Mouse (Mus musculus): Measurements from ENCODE around the gene Usp19. TPM values are rescaled to one million over a fixed set of nuclear protein-coding genes. Genes with fewer than 3 reads are reported as not detected.

Gene Usp19
- polyA plus RNA-seq, 1 experiment from 2014 or later, result 55.9 TPM

DNA sequence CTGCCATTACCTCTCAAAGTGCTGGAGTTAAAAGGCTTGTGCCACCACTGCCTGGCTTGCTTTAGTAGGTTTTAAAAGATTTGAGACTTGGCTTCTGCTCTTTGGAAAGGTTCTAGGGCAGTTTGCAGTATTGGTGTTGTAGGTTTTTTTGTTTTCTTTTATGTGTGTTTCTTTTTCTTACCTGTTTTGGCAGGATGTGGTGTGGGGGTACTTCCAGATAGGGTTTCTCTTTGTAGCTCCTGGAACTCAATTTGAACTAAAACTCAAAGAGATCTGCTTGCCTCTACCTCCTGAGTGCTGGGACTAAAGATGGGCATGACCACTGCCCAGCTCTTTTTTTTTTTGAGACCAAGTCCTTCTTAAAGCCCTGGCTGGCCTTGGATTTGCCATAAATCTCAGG lies 50.4 kb downstream of the Usp19 start:
- Histone ChIP-seq H3K4me2 (no peak overlapping the region), H3K4me1 (no peaks in the 10 kb centered on the region), H3K36me3 (peaks cover 98% of the 10 kb centered on the region), H3K27me3 (replicated peaks) (no peaks in the 10 kb centered on the region), H3K27ac (replicated peaks) (no peak overlapping the region), H3K4me3 (no peak overlapping the region), H3K9me3 (no peaks in the 10 kb centered on the region), H3K9ac (no peak overlapping the region)
- no peak for ATAC-seq (ENCODE audit: extremely low read depth, insufficient number of reproducible peaks, low FRiP score, low TSS enrichment)

DNA sequence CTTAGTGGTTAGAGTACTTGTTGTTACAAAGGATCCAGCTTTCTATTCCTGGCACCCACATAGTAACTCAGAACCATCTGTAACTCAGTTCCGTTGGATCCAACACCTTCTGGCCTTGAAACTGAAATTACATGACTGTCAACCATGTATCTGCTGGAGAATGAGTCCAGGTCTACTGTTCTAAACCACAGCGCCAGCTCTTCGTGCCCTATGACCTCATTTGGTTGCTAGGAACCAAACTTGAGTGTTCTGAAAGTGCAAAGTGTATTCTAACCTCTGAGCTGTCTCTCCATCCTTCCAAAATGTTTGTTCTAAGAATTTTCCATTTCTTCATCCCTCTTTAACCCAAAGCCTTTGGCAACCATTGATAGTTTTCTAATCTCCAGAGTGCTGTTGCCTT lies 55.6 kb downstream of the Usp19 start:
- WGBS, result 91% methylated on average over 3 of the region's 3 CpGs

DNA sequence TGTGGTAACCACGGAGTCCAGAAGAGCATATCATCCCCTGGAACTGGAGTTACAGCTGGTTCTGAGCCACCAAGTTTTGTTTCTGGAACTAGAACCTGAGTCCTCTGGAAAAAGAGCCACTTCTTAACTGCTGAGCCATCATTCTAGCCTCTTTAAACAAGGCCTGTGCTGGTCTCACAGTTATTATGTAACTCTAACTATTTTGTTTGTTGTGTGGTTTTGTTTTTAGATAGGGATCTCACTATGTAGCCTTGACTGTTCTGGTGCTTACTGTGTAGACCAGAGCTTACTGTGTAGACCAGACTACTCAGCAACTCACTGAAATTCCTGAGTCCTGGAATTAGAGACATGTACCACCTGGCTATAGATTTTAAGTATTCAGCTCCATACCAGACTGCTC lies 56.5 kb downstream of the Usp19 start:
- no peak overlapping the region for H3K27ac ChIP-seq (replicated peaks)
- no peaks in the 10 kb centered on the region for H3K9me3 ChIP-seq
- 88% methylated on average over 1 of the region's 1 CpGs for WGBS
- no peak overlapping the region for H3K9ac ChIP-seq
- H3K4me3 ChIP-seq, result no peak overlapping the region
- no peaks in the 10 kb centered on the region for H3K4me1 ChIP-seq
- H3K27me3 ChIP-seq (replicated peaks), result no peaks in the 10 kb centered on the region
- ATAC-seq (ENCODE audit: extremely low read depth, insufficient number of reproducible peaks, low FRiP score, low TSS enrichment), result no peak
- peaks cover 94% of the 10 kb centered on the region for H3K36me3 ChIP-seq
- H3K4me2 ChIP-seq, result no peak overlapping the region

More for the DNA sequence above, 55.6 kb downstream of the Usp19 start:
- Histone ChIP-seq H3K9ac (no peak overlapping the region), H3K4me1 (no peaks in the 10 kb centered on the region), H3K4me2 (no peak overlapping the region), H3K27me3 (replicated peaks) (no peaks in the 10 kb centered on the region), H3K27ac (replicated peaks) (no peak overlapping the region), H3K4me3 (no peak overlapping the region), H3K9me3 (no peaks in the 10 kb centered on the region), H3K36me3 (peaks cover 96% of the 10 kb centered on the region)
- ATAC-seq (ENCODE audit: extremely low read depth, insufficient number of reproducible peaks, low FRiP score, low TSS enrichment), result no peak

Other genes starting within 250 kb of the Usp19 start
- 136 and 138 TPM in 2 replicates for gene Dag1, start 226.6 kb upstream of the Usp19 start, polyA plus RNA-seq (2015; fragmentation: Nextera tagmentation; extraction: Ambion mirVana)
- 23.6 and 24.3 TPM in 2 replicates for gene Nicn1, start 200.2 kb upstream of the Usp19 start, polyA plus RNA-seq (2015; fragmentation: Nextera tagmentation; extraction: Ambion mirVana)
- 10.9 and 12.9 TPM in 2 replicates for gene Amt, start 193.7 kb upstream of the Usp19 start, polyA plus RNA-seq (2015; fragmentation: Nextera tagmentation; extraction: Ambion mirVana)
- 332 and 341 TPM in 2 replicates for gene Rhoa, start 184.5 kb upstream of the Usp19 start, polyA plus RNA-seq (2015; fragmentation: Nextera tagmentation; extraction: Ambion mirVana)
- 31.2 and 32.6 TPM in 2 replicates for gene Tcta, start 184.4 kb upstream of the Usp19 start, polyA plus RNA-seq (2015; fragmentation: Nextera tagmentation; extraction: Ambion mirVana)
- gene Gpx1, start 151.7 kb upstream of the Usp19 start, polyA plus RNA-seq (2015; fragmentation: Nextera tagmentation; extraction: Ambion mirVana), result 825 and 854 TPM in 2 replicates
- gene Usp4, start 142.7 kb upstream of the Usp19 start, polyA plus RNA-seq (2015; fragmentation: Nextera tagmentation; extraction: Ambion mirVana), result 80.6 and 86.7 TPM in 2 replicates
- 0.21 and 0.39 TPM in 2 replicates for gene 1700102P08Rik, start 97.8 kb upstream of the Usp19 start, polyA plus RNA-seq (2015; fragmentation: Nextera tagmentation; extraction: Ambion mirVana)
- gene Ccdc36, start 62.1 kb upstream of the Usp19 start, polyA plus RNA-seq (2015; fragmentation: Nextera tagmentation; extraction: Ambion mirVana), result 0.71 and 0.80 TPM in 2 replicates
- not detected in 2 replicates for gene BC048562, start 54.1 kb upstream of the Usp19 start, polyA plus RNA-seq (2015; fragmentation: Nextera tagmentation; extraction: Ambion mirVana)
- gene Ccdc71, start 30.1 kb upstream of the Usp19 start, polyA plus RNA-seq (2015; fragmentation: Nextera tagmentation; extraction: Ambion mirVana), result 36.3 and 42.7 TPM in 2 replicates
- gene Klhdc8b, start 29.0 kb upstream of the Usp19 start, polyA plus RNA-seq (2015; fragmentation: Nextera tagmentation; extraction: Ambion mirVana), result 90.6 and 106 TPM in 2 replicates
- gene Lamb2, start 10.9 kb upstream of the Usp19 start, polyA plus RNA-seq (2015; fragmentation: Nextera tagmentation; extraction: Ambion mirVana), result 45.3 and 49.0 TPM in 2 replicates
- gene Qars, start 17.1 kb downstream of the Usp19 start, polyA plus RNA-seq (2015; fragmentation: Nextera tagmentation; extraction: Ambion mirVana), result 62.2 and 69.0 TPM in 2 replicates
- 81.2 and 81.7 TPM in 2 replicates for gene Qrich1, start 26.2 kb downstream of the Usp19 start, polyA plus RNA-seq (2015; fragmentation: Nextera tagmentation; extraction: Ambion mirVana)
- gene Impdh2, start 69.7 kb downstream of the Usp19 start, polyA plus RNA-seq (2015; fragmentation: Nextera tagmentation; extraction: Ambion mirVana), result 99.5 and 107 TPM in 2 replicates
- gene Ndufaf3, start 76.8 kb downstream of the Usp19 start, polyA plus RNA-seq (2015; fragmentation: Nextera tagmentation; extraction: Ambion mirVana), result 53.5 TPM in 2 replicates
- 86.6 and 92.1 TPM in 2 replicates for gene Dalrd3, start 79.3 kb downstream of the Usp19 start, polyA plus RNA-seq (2015; fragmentation: Nextera tagmentation; extraction: Ambion mirVana)
- 61.7 and 64.1 TPM in 2 replicates for gene Wdr6, start 88.1 kb downstream of the Usp19 start, polyA plus RNA-seq (2015; fragmentation: Nextera tagmentation; extraction: Ambion mirVana)
- 19.5 and 20.0 TPM in 2 replicates for gene P4htm, start 107.1 kb downstream of the Usp19 start, polyA plus RNA-seq (2015; fragmentation: Nextera tagmentation; extraction: Ambion mirVana)
- gene Arih2, start 158.8 kb downstream of the Usp19 start, polyA plus RNA-seq (2015; fragmentation: Nextera tagmentation; extraction: Ambion mirVana), result 36.6 and 44.5 TPM in 2 replicates
- gene Slc25a20, start 171.5 kb downstream of the Usp19 start, polyA plus RNA-seq (2015; fragmentation: Nextera tagmentation; extraction: Ambion mirVana), result 67.9 and 73.0 TPM in 2 replicates
- 25.6 and 26.8 TPM in 2 replicates for gene Prkar2a, start 198.7 kb downstream of the Usp19 start, polyA plus RNA-seq (2015; fragmentation: Nextera tagmentation; extraction: Ambion mirVana)